Mouse (Mus musculus) lung, adult 18-20 months (tissue): Measurements from ENCODE around the gene Ddx20.
"Not testable (repeated sequence)": the region's sequence is repeated elsewhere in the genome, so short reads cannot be mapped to it uniquely, and the experiment has no call there.

Experiments
- DNase-seq, 2 experiments: peaks; one replicate each; pipeline ENCODE4 v3.0.0; 2022; ENCODE audit warnings: mixed read lengths in 2 of 2

Ddx20 gene

DNA sequence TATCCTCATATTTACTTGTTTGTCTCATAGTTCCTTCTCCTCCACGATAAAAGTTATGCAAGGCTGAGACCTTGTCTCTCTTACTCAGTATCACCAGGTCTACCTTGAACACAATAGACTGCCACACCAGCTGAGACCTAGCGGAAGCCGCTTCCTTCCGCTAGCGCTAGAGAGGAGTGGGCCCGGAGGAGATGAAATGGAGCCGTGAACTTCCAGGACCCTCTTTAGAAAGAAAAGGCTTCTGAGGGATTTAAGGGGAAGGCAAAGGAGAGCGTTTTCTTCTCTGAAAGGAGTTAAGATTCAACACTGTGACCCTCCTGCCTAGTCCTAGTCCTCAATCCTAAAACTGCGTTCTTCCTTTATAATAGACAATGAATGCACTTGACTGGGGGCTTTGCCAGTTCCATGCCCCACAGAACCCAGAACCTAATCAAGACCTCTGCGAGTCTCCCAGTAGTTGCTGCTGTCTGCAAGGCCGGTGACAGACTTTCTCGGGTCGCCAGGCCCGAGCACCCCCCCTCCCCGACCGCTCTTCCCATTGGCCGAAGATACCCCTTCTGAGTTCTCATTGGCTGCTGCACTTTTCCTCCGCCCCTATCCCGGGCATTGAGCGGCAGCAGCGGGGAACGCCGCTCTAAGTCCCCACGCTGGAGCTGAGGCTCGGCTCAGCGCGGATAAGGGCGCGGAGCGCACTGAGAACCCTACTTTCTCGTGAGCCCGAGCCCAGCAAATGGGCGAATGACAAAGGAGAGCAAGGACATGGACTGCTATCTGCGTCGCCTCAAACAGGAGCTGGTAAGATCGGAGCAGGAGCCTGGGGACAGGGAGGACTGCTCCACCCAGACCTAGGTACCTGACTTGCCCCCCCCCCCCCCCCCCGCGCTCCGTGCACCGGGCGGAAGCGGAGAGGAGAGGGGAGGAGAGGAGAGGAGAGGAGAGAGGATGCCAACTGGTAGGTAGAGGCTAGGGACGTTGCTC lies 16.9 kb upstream of the Ddx20 start, which contains the start of gene Inka2:
Inka2 (plus strand) TSS at position 569 of the 978 bp plus-strand sequence.
- DNase-seq, result peak; percentile 87

DNA sequence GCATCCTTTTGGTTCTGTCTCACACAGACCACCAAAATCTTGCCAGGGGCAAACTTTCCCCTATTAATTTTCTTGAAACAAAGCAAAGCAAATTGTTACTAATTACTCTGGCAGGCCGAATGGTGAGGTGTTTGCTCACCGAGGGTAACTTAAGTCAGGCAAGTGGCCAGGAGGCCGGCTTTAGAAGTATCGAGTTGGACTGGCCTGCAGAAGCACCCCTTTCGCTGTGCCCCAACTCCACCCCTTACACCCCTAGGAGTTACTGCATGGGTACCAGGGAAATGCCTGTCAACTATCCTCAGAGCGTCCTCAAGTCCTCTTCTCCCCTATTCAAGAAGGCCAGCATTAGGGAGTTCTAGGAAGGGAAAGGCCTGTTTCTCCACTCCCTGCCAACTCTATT lies 16.2 kb upstream of the Ddx20 start:
- DNase-seq, result no peak

DNA sequence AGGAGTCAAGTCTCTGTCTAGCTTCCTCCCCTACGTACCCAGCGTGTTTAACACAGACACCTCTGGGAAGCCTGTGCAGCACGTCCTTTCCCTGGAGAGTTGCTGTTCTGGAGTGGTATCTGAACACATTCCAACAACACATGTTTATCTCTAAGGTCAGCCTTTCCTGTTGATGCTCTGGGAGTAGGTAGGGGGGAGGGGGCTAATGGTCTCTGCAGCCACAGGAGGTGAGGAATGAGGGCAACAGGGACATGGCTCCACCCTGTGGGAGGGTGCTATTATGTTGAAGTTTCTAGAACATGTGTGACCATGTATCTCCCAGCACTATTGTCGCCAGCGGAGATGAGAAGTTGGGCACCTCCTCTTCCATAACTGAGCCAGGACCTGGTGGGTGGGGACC lies 14.0 kb upstream of the Ddx20 start:
- no peak for DNase-seq

- DNase-seq, result not testable (repeated sequence)
These were observed 13.4 kb upstream of the Ddx20 start for GRCm38 (mm10) chr3:105700786-105701185.

- DNase-seq, result peak; percentile 69 to 77
These were observed 12.0 kb upstream of the Ddx20 start for GRCm38 (mm10) chr3:105699241-105699933.

DNA sequence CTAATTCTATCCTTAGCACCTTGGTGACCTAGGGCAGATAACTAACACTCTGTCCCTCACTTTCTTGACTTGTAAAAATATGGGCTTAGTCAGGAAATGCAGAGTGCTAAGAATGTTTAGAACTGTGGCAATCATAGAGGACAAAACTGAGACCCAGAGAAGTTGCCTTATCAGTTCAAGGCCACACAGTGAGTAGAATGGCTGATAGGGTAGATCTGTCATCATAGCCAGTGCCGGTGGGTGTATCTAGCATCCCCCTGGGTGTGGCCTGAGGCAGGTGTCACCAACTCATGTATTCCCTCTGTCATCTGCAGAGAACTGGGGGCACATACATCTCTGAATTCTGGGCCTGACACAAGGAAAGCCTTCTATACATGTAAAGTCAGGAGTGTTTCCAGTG lies 10.9 kb upstream of the Ddx20 start:
- DNase-seq, result no peak

DNA sequence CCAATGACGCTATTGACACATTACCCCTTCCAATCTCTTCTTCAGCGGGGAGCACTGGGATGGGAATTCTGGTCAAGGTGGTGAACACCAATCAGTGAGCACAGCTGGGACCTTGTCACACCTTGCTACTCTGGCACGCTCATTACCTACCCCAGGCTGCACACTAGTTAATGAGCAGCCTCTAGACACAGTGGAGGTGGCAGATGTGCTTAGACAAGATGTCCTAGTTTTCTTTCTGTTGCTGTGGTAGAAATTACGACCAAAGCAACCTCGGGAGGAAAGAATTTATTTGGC lies 9.7 kb upstream of the Ddx20 start:
- DNase-seq, result no peak

DNA sequence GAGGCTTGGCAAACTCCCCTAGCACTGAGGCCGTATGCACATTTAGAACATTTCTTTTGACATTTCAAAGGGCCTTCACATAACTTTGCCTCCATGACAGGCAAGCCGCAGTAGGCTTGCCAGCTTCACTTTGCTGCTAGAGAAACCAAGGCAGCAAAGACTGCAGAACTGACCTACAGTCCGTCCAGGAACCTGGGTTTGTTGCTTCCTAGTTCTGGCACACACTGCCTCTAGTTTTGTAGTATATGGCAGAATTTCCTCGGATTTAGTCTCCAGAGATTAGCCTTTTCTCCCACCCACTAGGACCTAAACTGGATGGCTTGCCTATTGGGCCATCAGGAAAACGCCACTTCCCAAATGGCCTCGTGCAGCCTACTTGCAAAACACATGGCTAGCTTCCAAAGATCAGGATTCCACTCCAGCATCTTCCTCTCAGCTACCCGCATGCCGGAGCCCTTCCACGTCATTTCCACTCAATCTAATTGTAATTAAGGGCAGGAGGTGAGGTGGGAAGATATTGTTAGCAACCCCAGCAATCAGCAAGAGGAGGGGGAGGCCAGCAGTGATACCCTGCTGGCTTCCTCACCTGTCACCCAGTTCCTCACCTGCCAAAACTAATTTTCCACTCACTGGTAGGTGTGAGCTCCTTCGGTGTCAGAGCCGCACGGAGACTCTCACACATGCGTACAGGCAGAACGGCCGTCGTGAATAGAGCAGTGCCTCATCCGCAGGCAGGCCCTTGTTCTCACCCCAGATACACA lies 9.2 kb upstream of the Ddx20 start:
- DNase-seq, result peak in 1 of 2 experiments; percentile 38

- no peak for DNase-seq
These were observed 8.4 kb upstream of the Ddx20 start for GRCm38 (mm10) chr3:105695476-105696386.

DNA sequence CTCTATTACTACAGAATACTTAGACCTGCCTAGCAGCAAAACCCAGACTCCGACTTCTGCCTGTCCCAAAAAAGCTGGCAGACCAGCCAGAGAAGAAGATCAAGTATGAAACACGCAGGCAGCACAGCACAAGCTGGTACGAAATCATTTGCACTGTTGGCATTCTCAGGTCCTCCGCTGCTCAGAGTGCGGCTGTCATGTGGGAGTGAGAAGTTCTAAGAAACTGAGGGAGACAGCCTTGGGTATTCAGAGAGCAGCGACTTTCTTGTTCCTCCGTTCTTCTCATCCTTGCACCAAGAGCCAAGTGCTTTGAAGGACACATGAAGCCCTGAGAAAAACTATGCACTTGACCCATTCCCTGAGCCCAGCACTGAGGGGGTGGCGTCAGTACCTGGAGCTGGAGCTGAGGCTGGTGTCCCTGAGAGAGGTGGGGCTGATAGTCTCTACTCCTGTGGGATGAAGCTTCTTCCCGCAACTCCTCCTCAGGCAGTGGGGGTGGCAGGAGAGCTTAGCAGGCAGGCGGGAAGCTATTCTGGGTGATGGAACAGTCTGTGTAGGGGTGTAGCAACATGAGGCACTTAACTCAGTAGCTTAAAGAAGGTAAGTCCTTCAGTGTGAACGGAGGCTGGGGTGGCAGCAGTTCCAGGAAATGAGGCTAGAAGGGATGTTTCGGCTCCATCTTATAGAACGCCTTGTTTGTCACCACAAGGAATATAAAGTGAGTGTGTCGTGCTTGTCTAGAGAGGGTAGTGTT lies 6.1 kb upstream of the Ddx20 start:
- DNase-seq, result no peak

DNA sequence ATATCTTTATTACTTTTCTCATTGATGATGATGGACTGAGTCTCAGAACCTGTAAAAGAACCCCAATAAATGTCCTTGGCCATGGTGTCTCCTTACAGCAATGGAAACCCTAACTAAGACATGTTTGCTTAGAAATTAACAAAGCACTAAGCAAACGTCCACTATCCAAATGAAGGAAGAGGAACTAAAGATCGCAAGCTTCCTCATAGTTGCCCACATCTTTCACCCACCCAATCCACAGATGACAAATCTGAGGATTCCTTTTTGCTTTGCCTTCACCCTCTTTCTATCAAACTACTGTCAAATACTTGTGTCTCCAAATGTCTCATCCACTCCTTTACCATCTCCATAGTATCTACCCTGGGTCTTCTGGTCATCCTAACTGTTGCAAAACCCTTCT lies 1.2 kb upstream of the Ddx20 start:
- DNase-seq, result no peak

GRCm38 (mm10) chr3:105686394-105687323 lies 715 bp downstream of the Ddx20 start:
- DNase-seq, result peak in 1 of 2 experiments; percentile 27

DNA sequence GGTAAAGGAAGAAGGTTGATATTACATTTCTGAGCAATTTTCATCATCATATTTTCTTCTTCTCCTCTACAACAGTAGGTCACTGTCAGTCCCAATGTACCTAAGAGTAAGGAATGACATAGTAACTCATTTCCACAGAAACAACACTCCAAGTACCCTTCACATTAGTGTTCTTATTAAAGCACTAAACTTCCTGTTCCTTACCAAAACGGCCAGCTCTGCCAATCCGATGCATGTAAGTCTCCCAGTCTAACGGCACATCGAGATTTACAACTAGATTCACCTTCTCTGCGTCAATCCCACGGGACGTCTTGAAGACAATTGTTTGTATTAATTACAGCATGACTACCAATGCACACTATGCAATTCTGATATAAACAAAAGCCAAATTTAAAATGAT lies 7.0 kb downstream of the Ddx20 start:
- no peak for DNase-seq

DNA sequence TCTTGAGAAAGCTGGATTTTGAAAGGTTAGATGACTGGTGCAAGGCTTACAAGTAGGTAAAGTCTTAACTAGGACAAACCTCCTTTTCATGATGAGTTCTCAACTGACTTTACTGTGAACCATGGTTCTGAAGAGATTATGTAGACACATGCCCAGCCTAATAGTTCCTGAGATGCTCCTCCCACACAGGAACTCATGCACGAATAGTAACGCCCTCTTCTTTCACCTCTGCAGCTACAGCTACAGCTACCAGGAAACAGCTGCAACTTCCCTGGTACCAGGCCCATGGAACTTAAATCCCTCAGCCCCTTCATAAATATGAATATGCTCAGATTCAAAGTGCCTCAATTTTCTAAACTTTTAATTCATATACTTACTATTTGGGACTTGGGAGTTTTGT lies 11.4 kb downstream of the Ddx20 start:
- DNase-seq, result no peak

DNA sequence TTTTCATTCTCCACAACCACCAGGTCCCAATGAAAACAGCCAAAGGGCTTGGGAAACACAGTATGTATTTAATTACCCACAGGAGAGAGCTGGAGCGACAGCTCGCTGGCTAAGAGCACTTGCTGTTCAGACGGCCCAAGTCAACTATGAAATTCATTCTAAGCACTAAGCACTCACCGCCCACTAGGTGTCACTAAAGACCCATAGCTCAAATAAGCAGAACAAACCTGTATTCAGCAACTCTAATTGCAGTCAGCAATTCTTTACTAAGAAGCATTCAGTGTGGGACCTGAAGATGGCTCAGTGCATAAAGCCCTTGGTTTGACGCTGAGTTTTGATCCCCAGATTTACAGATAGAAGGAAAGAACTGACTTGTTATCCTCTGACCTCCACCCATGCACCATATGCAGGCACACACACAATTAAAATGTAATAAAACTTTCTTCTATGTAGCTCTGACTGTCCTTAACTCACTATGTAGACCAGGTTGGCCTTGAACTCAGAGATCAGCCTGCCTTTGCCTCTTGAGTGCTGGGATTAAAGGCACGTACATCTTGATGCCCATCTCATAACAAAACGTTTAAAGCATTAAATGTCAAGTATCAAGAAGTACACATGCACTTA lies 12.7 kb downstream of the Ddx20 start:
- peak; percentile 56 to 79 for DNase-seq

- DNase-seq, result no peak
These were observed 16.6 kb downstream of the Ddx20 start for GRCm38 (mm10) chr3:105670801-105671200.

- DNase-seq, result no peak
These were observed 17.6 kb downstream of the Ddx20 start for GRCm38 (mm10) chr3:105669776-105670175.

- no peak for DNase-seq
These were observed 19.2 kb downstream of the Ddx20 start for GRCm38 (mm10) chr3:105668161-105668560.

GRCm38 (mm10) chr3:105666996-105667523 lies 20.3 kb downstream of the Ddx20 start:
- DNase-seq, result no peak
